Mouse (Mus musculus): ENCODE data around the gene Gemin5. TPM values are rescaled to one million over a fixed set of nuclear protein-coding genes. Genes with fewer than 3 reads are reported as not detected.
"Not testable (repeated sequence)": the region's sequence is repeated elsewhere in the genome, so short reads cannot be mapped to it uniquely, and the experiment has no call there.

The Gemin5 gene
- polyA plus RNA-seq, 1 experiment from 2014 or later, result 20.3 TPM

GRCm38 (mm10) chr11:58210321-58210886 lies 42.1 kb upstream of the Gemin5 start:
- no peaks in the 10 kb centered on the region for H3K9me3 ChIP-seq (ENCODE audit: control insufficient read depth, low read length)
- no peak overlapping the region for H3K27ac ChIP-seq (ENCODE audit: low read depth, low read length)
- no peaks in the 10 kb centered on the region for H3K36me3 ChIP-seq (ENCODE audit: control insufficient read depth, insufficient read depth, low read length)
- H3K4me1 ChIP-seq (ENCODE audit: control insufficient read depth, insufficient read depth, low read length), result peaks cover 4% of the 10 kb centered on the region
- H3K27me3 ChIP-seq (ENCODE audit: control insufficient read depth, insufficient read depth, low read length), result no peaks in the 10 kb centered on the region
- DNase-seq (ENCODE audit: low spot score, missing footprints) (no peak), ATAC-seq (ENCODE audit: low FRiP score) (no peak)
- H3K4me3 ChIP-seq (ENCODE audit: low read depth, low read length), result no peak overlapping the region
- H3K4me2 ChIP-seq, result no peak overlapping the region
- 86% methylated on average over 1 of the region's 1 CpGs for WGBS
- no peak overlapping the region for H3K9ac ChIP-seq (ENCODE audit: low read length)

GRCm38 (mm10) chr11:58201052-58201451 lies 32.7 kb upstream of the Gemin5 start:
- Histone ChIP-seq H3K4me3 (ENCODE audit: low read depth, low read length) (no peak overlapping the region), H3K36me3 (ENCODE audit: control insufficient read depth, insufficient read depth, low read length) (no peaks in the 10 kb centered on the region), H3K27me3 (ENCODE audit: control insufficient read depth, insufficient read depth, low read length) (no peaks in the 10 kb centered on the region), H3K4me1 (ENCODE audit: control insufficient read depth, insufficient read depth, low read length) (no peaks in the 10 kb centered on the region), H3K4me2 (no peak overlapping the region), H3K9ac (ENCODE audit: low read length) (no peak overlapping the region), H3K9me3 (ENCODE audit: control insufficient read depth, low read length) (no peaks in the 10 kb centered on the region), H3K27ac (ENCODE audit: low read depth, low read length) (no peak overlapping the region)
- ATAC-seq (ENCODE audit: low FRiP score) (no peak), DNase-seq (ENCODE audit: low spot score, missing footprints) (no peak)
- WGBS, result 93% methylated on average over 11 of the region's 12 CpGs

- WGBS, result 93% methylated on average over 4 of the region's 4 CpGs
- no peaks in the 10 kb centered on the region for H3K9me3 ChIP-seq (ENCODE audit: control insufficient read depth, low read length)
- ATAC-seq (ENCODE audit: low FRiP score) (no peak), DNase-seq (ENCODE audit: low spot score, missing footprints) (no peak)
- H3K27me3 ChIP-seq (ENCODE audit: control insufficient read depth, insufficient read depth, low read length), result no peaks in the 10 kb centered on the region
- H3K36me3 ChIP-seq (ENCODE audit: control insufficient read depth, insufficient read depth, low read length), result no peaks in the 10 kb centered on the region
- no peak overlapping the region for H3K4me2 ChIP-seq
- no peak overlapping the region for H3K27ac ChIP-seq (ENCODE audit: low read depth, low read length)
- no peak overlapping the region for H3K4me3 ChIP-seq (ENCODE audit: low read depth, low read length)
- no peaks in the 10 kb centered on the region for H3K4me1 ChIP-seq (ENCODE audit: control insufficient read depth, insufficient read depth, low read length)
- no peak overlapping the region for H3K9ac ChIP-seq (ENCODE audit: low read length)
Observed at GRCm38 (mm10) chr11:58200226-58200625, 31.9 kb upstream of the Gemin5 start.

- WGBS, result 12% methylated on average over 13 of the region's 15 CpGs
Observed at GRCm38 (mm10) chr11:58199229-58200037, 31.1 kb upstream of the Gemin5 start, which contains the start of the genes Igtp and Irgm2. TSS of gene Igtp (plus strand) at chr11:58199556. TSS of gene Irgm2 (plus strand) at chr11:58199618.

GRCm38 (mm10) chr11:58198663-58199062 lies 30.3 kb upstream of the Gemin5 start:
- no peaks in the 10 kb centered on the region for H3K36me3 ChIP-seq (ENCODE audit: control insufficient read depth, insufficient read depth, low read length)
- H3K27ac ChIP-seq (ENCODE audit: low read depth, low read length), result no peak overlapping the region
- WGBS, result 88% methylated on average over 4 of the region's 4 CpGs
- H3K9ac ChIP-seq (ENCODE audit: low read length), result no peak overlapping the region
- H3K4me3 ChIP-seq (ENCODE audit: low read depth, low read length), result no peak overlapping the region
- no peaks in the 10 kb centered on the region for H3K9me3 ChIP-seq (ENCODE audit: control insufficient read depth, low read length)
- no peak overlapping the region for H3K4me2 ChIP-seq
- ATAC-seq (ENCODE audit: low FRiP score), result no peak
- no peaks in the 10 kb centered on the region for H3K27me3 ChIP-seq (ENCODE audit: control insufficient read depth, insufficient read depth, low read length)
- no peak for DNase-seq (ENCODE audit: low spot score, missing footprints)
- no peaks in the 10 kb centered on the region for H3K4me1 ChIP-seq (ENCODE audit: control insufficient read depth, insufficient read depth, low read length)

More at GRCm38 (mm10) chr11:58199229-58200037, 31.1 kb upstream of the Gemin5 start, which contains the start of the genes Igtp and Irgm2:
- not testable (repeated sequence) for ATAC-seq (ENCODE audit: low FRiP score); H3K9me3 ChIP-seq (ENCODE audit: control insufficient read depth, low read length); H3K4me1 ChIP-seq (ENCODE audit: control insufficient read depth, insufficient read depth, low read length); H3K27ac ChIP-seq (ENCODE audit: low read depth, low read length); H3K27me3 ChIP-seq (ENCODE audit: control insufficient read depth, insufficient read depth, low read length); H3K36me3 ChIP-seq (ENCODE audit: control insufficient read depth, insufficient read depth, low read length)
- Histone ChIP-seq H3K4me2 (peak within 1 kb of the TSS; percentile 53), H3K4me3 (ENCODE audit: low read depth, low read length) (peak within 1 kb of the TSS; percentile 37), H3K9ac (ENCODE audit: low read length) (peak within 1 kb of the TSS; percentile 54)
- peak; percentile 90 for DNase-seq (ENCODE audit: low spot score, missing footprints)

GRCm38 (mm10) chr11:58193860-58194520 lies 25.7 kb upstream of the Gemin5 start:
- Histone ChIP-seq H3K4me2 (no peak overlapping the region), H3K4me1 (ENCODE audit: control insufficient read depth, insufficient read depth, low read length) (no peaks in the 10 kb centered on the region), H3K9me3 (ENCODE audit: control insufficient read depth, low read length) (no peaks in the 10 kb centered on the region), H3K27me3 (ENCODE audit: control insufficient read depth, insufficient read depth, low read length) (no peaks in the 10 kb centered on the region), H3K4me3 (ENCODE audit: low read depth, low read length) (no peak overlapping the region), H3K36me3 (ENCODE audit: control insufficient read depth, insufficient read depth, low read length) (no peaks in the 10 kb centered on the region), H3K9ac (ENCODE audit: low read length) (no peak overlapping the region), H3K27ac (ENCODE audit: low read depth, low read length) (no peak overlapping the region)
- 37% methylated on average over 4 of the region's 4 CpGs for WGBS
- ATAC-seq (ENCODE audit: low FRiP score), result no peak
- DNase-seq (ENCODE audit: low spot score, missing footprints), result no peak

GRCm38 (mm10) chr11:58193326-58193725 lies 25.0 kb upstream of the Gemin5 start:
- DNase-seq (ENCODE audit: low spot score, missing footprints) (no peak), ATAC-seq (ENCODE audit: low FRiP score) (no peak)
- Histone ChIP-seq H3K4me3 (ENCODE audit: low read depth, low read length) (no peak overlapping the region), H3K9ac (ENCODE audit: low read length) (no peak overlapping the region), H3K4me1 (ENCODE audit: control insufficient read depth, insufficient read depth, low read length) (no peaks in the 10 kb centered on the region), H3K36me3 (ENCODE audit: control insufficient read depth, insufficient read depth, low read length) (no peaks in the 10 kb centered on the region), H3K4me2 (no peak overlapping the region), H3K9me3 (ENCODE audit: control insufficient read depth, low read length) (no peaks in the 10 kb centered on the region), H3K27ac (ENCODE audit: low read depth, low read length) (no peak overlapping the region), H3K27me3 (ENCODE audit: control insufficient read depth, insufficient read depth, low read length) (no peaks in the 10 kb centered on the region)
- WGBS, result 87% methylated on average over 3 of the region's 3 CpGs

GRCm38 (mm10) chr11:58189675-58190074 lies 21.3 kb upstream of the Gemin5 start:
- ATAC-seq (ENCODE audit: low FRiP score), result no peak
- DNase-seq (ENCODE audit: low spot score, missing footprints), result no peak
- 94% methylated on average over 6 of the region's 6 CpGs for WGBS

GRCm38 (mm10) chr11:58183579-58183978 lies 15.2 kb upstream of the Gemin5 start:
- Histone ChIP-seq H3K4me2 (no peak overlapping the region), H3K27me3 (ENCODE audit: control insufficient read depth, insufficient read depth, low read length) (no peaks in the 10 kb centered on the region), H3K4me1 (ENCODE audit: control insufficient read depth, insufficient read depth, low read length) (no peaks in the 10 kb centered on the region), H3K9me3 (ENCODE audit: control insufficient read depth, low read length) (no peaks in the 10 kb centered on the region), H3K4me3 (ENCODE audit: low read depth, low read length) (no peak overlapping the region), H3K27ac (ENCODE audit: low read depth, low read length) (no peak overlapping the region), H3K36me3 (ENCODE audit: control insufficient read depth, insufficient read depth, low read length) (no peaks in the 10 kb centered on the region), H3K9ac (ENCODE audit: low read length) (no peak overlapping the region)
- DNase-seq (ENCODE audit: low spot score, missing footprints), result no peak
- no peak for ATAC-seq (ENCODE audit: low FRiP score)
- WGBS, result 83% methylated on average over 3 of the region's 3 CpGs

More at GRCm38 (mm10) chr11:58189675-58190074, 21.3 kb upstream of the Gemin5 start:
- H3K36me3 ChIP-seq (ENCODE audit: control insufficient read depth, insufficient read depth, low read length), result no peaks in the 10 kb centered on the region
- H3K9me3 ChIP-seq (ENCODE audit: control insufficient read depth, low read length), result no peaks in the 10 kb centered on the region
- no peak overlapping the region for H3K4me2 ChIP-seq
- H3K4me1 ChIP-seq (ENCODE audit: control insufficient read depth, insufficient read depth, low read length), result no peaks in the 10 kb centered on the region
- no peaks in the 10 kb centered on the region for H3K27me3 ChIP-seq (ENCODE audit: control insufficient read depth, insufficient read depth, low read length)
- H3K4me3 ChIP-seq (ENCODE audit: low read depth, low read length), result no peak overlapping the region
- no peak overlapping the region for H3K27ac ChIP-seq (ENCODE audit: low read depth, low read length)
- H3K9ac ChIP-seq (ENCODE audit: low read length), result no peak overlapping the region
